Mouse (Mus musculus): ENCODE measurements at regions not wholly inside any gene's neighbourhood (a gene's known extent, or its start where the extent isn't known, plus 50 kb on each side); places are given as distances from the start of the nearest gene placed in this dataset.
"Not testable (repeated sequence)": the region's sequence is repeated elsewhere in the genome, so short reads cannot be mapped to it uniquely, and the experiment has no call there.

- ATAC-seq (ENCODE audit: insufficient number of reproducible peaks, insufficient read depth, low FRiP score, low TSS enrichment, low read depth) = no peak
Measured at GRCm38 (mm10) chr7:116619636-116620035, 115.5 kb downstream of the Nucb2 start.

GRCm38 (mm10) chr7:116620381-116620780, 116.2 kb downstream of the Nucb2 start:
- Histone ChIP-seq H3K9me3 (no peaks in the 10 kb centered on the region), H3K4me3 (no peak overlapping the region), H3K9ac (no peak overlapping the region), H3K27ac (no peak overlapping the region), H3K36me3 (no peaks in the 10 kb centered on the region), H3K27me3 (no peaks in the 10 kb centered on the region), H3K4me1 (0 out of 2 replicates have a peak, but pooled peaks cover 2% of the 10 kb centered on the region), H3K4me2 (no peak overlapping the region)
- WGBS = 71% methylated on average over 4 of the region's 4 CpGs
- ATAC-seq (ENCODE audit: insufficient number of reproducible peaks, insufficient read depth, low FRiP score, low TSS enrichment, low read depth) = no peak

More at GRCm38 (mm10) chr7:116619636-116620035, 115.5 kb downstream of the Nucb2 start:
- 0 out of 2 replicates have a peak, but pooled peaks cover 2% of the 10 kb centered on the region for H3K4me1 ChIP-seq
- H3K4me2 ChIP-seq = no peak overlapping the region
- 62% methylated on average over 2 of the region's 2 CpGs for whole genome bisulfite sequencing
- H3K27me3 ChIP-seq = no peaks in the 10 kb centered on the region
- no peak overlapping the region for H3K27ac ChIP-seq
- H3K9ac ChIP-seq = no peak overlapping the region
- no peaks in the 10 kb centered on the region for H3K36me3 ChIP-seq
- no peak overlapping the region for H3K4me3 ChIP-seq
- no peaks in the 10 kb centered on the region for H3K9me3 ChIP-seq

- Histone ChIP-seq H3K9me3 (no peaks in the 10 kb centered on the region), H3K4me2 (no peak overlapping the region), H3K9ac (no peak overlapping the region), H3K4me3 (no peak overlapping the region), H3K27me3 (no peaks in the 10 kb centered on the region), H3K36me3 (no peaks in the 10 kb centered on the region), H3K27ac (no peak overlapping the region), H3K4me1 (no peaks in the 10 kb centered on the region)
- no peak for ATAC-seq (ENCODE audit: insufficient number of reproducible peaks, insufficient read depth, low FRiP score, low TSS enrichment, low read depth)
- WGBS = 57% methylated on average over 3 of the region's 3 CpGs
Measured at GRCm38 (mm10) chr7:116633210-116633609, 129.0 kb downstream of the Nucb2 start.

- no peak overlapping the region for H3K4me2 ChIP-seq
- H3K36me3 ChIP-seq = no peaks in the 10 kb centered on the region
- no peaks in the 10 kb centered on the region for H3K27me3 ChIP-seq
- H3K4me3 ChIP-seq = no peak overlapping the region
- no peak overlapping the region for H3K27ac ChIP-seq
- H3K4me1 ChIP-seq = no peaks in the 10 kb centered on the region
- ATAC-seq (ENCODE audit: insufficient number of reproducible peaks, insufficient read depth, low FRiP score, low TSS enrichment, low read depth) = no peak
- H3K9ac ChIP-seq = no peak overlapping the region
- WGBS = 43% methylated on average over 10 of the region's 10 CpGs
- H3K9me3 ChIP-seq = no peaks in the 10 kb centered on the region
Measured at GRCm38 (mm10) chr7:116644902-116645650, 140.9 kb downstream of the Nucb2 start.

GRCm38 (mm10) chr7:116654466-116654865, 150.3 kb downstream of the Nucb2 start:
- peaks cover 5% of the 10 kb centered on the region; the same call in 1 of the 2 replicates for H3K27me3 ChIP-seq
- H3K4me1 ChIP-seq = peaks cover 14% of the 10 kb centered on the region
- WGBS = 19% methylated on average over 10 of the region's 10 CpGs
- no peak overlapping the region for H3K4me3 ChIP-seq
- no peaks in the 10 kb centered on the region for H3K9me3 ChIP-seq
- H3K36me3 ChIP-seq = no peaks in the 10 kb centered on the region
- ATAC-seq (ENCODE audit: insufficient number of reproducible peaks, insufficient read depth, low FRiP score, low TSS enrichment, low read depth) = 0 out of 2 replicates have a peak, but pooled peaks have one; percentile 49
- H3K9ac ChIP-seq = no peak overlapping the region
- H3K4me2 ChIP-seq = peak overlapping the region; percentile 16
- H3K27ac ChIP-seq = no peak overlapping the region

- WGBS = 87% methylated on average over 6 of the region's 6 CpGs
- H3K36me3 ChIP-seq; H3K9me3 ChIP-seq; ATAC-seq (ENCODE audit: insufficient number of reproducible peaks, insufficient read depth, low FRiP score, low TSS enrichment, low read depth); H3K4me3 ChIP-seq; H3K9ac ChIP-seq; H3K27ac ChIP-seq; H3K27me3 ChIP-seq; H3K4me2 ChIP-seq: not testable (repeated sequence)
- peaks cover 14% of the 10 kb centered on the region for H3K4me1 ChIP-seq
Measured at GRCm38 (mm10) chr7:116657040-116657439, 152.9 kb downstream of the Nucb2 start.

- WGBS = 90% methylated on average over 15 of the region's 15 CpGs
- no peak for ATAC-seq (ENCODE audit: insufficient number of reproducible peaks, insufficient read depth, low FRiP score, low TSS enrichment, low read depth)
- H3K36me3 ChIP-seq = no peaks in the 10 kb centered on the region
Measured at GRCm38 (mm10) chr7:116665581-116665980, 161.4 kb downstream of the Nucb2 start.

GRCm38 (mm10) chr7:116674199-116675019, 170.2 kb downstream of the Nucb2 start:
- Histone ChIP-seq H3K9me3 (no peaks in the 10 kb centered on the region), H3K27me3 (no peaks in the 10 kb centered on the region), H3K4me1 (peaks cover 9% of the 10 kb centered on the region), H3K36me3 (no peaks in the 10 kb centered on the region), H3K4me3 (no peak overlapping the region), H3K4me2 (no peak overlapping the region), H3K9ac (no peak overlapping the region), H3K27ac (no peak overlapping the region)
- ATAC-seq (ENCODE audit: insufficient number of reproducible peaks, insufficient read depth, low FRiP score, low TSS enrichment, low read depth) = no peak
- 41% methylated on average over 16 of the region's 16 CpGs for WGBS

More at GRCm38 (mm10) chr7:116665581-116665980, 161.4 kb downstream of the Nucb2 start:
- no peak overlapping the region for H3K27ac ChIP-seq
- no peak overlapping the region for H3K4me2 ChIP-seq
- no peaks in the 10 kb centered on the region for H3K4me1 ChIP-seq
- H3K4me3 ChIP-seq = no peak overlapping the region
- 0 out of 2 replicates have a peak, but pooled peaks cover 3% of the 10 kb centered on the region for H3K9me3 ChIP-seq
- H3K27me3 ChIP-seq = no peaks in the 10 kb centered on the region
- no peak overlapping the region for H3K9ac ChIP-seq

- peaks cover 9% of the 10 kb centered on the region for H3K4me1 ChIP-seq
- H3K4me2 ChIP-seq = no peak overlapping the region
Measured at GRCm38 (mm10) chr7:116676696-116677095, 172.5 kb downstream of the Nucb2 start.

GRCm38 (mm10) chr7:116679195-116679594, 175.0 kb downstream of the Nucb2 start:
- Histone ChIP-seq H3K27ac (no peak overlapping the region), H3K4me2 (no peak overlapping the region), H3K27me3 (no peaks in the 10 kb centered on the region), H3K4me3 (no peak overlapping the region), H3K4me1 (peaks cover 7% of the 10 kb centered on the region), H3K36me3 (no peaks in the 10 kb centered on the region), H3K9me3 (no peaks in the 10 kb centered on the region), H3K9ac (no peak overlapping the region)
- WGBS = 74% methylated on average over 4 of the region's 4 CpGs
- ATAC-seq (ENCODE audit: insufficient number of reproducible peaks, insufficient read depth, low FRiP score, low TSS enrichment, low read depth) = no peak

More at GRCm38 (mm10) chr7:116676696-116677095, 172.5 kb downstream of the Nucb2 start:
- 83% methylated on average over 1 of the region's 1 CpGs for WGBS
- Histone ChIP-seq H3K27ac (no peak overlapping the region), H3K4me3 (no peak overlapping the region), H3K36me3 (no peaks in the 10 kb centered on the region), H3K27me3 (no peaks in the 10 kb centered on the region), H3K9ac (no peak overlapping the region), H3K9me3 (no peaks in the 10 kb centered on the region)
- no peak for ATAC-seq (ENCODE audit: insufficient number of reproducible peaks, insufficient read depth, low FRiP score, low TSS enrichment, low read depth)

GRCm38 (mm10) chr7:116680523-116680922, 176.4 kb downstream of the Nucb2 start:
- Histone ChIP-seq H3K4me2 (no peak overlapping the region), H3K9me3 (no peaks in the 10 kb centered on the region), H3K27me3 (no peaks in the 10 kb centered on the region), H3K27ac (no peak overlapping the region), H3K36me3 (no peaks in the 10 kb centered on the region), H3K9ac (no peak overlapping the region), H3K4me1 (no peaks in the 10 kb centered on the region), H3K4me3 (no peak overlapping the region)
- no peak for ATAC-seq (ENCODE audit: insufficient number of reproducible peaks, insufficient read depth, low FRiP score, low TSS enrichment, low read depth)
- WGBS = 86% methylated on average over 3 of the region's 3 CpGs
